Mouse (Mus musculus): ENCODE results near the gene Sptb.

Sptb gene

GRCm38 (mm10) chr12:76572261-76573251 lies 137.8 kb downstream of the Sptb start:
- DNase-seq (ENCODE audit: low spot score), result no peak

- DNase-seq (ENCODE audit: low spot score), result no peak
Measured at GRCm38 (mm10) chr12:76571266-76571665, 139.1 kb downstream of the Sptb start.

- no peak for DNase-seq (ENCODE audit: low spot score)
Measured at GRCm38 (mm10) chr12:76570221-76570940, 140.0 kb downstream of the Sptb start.

GRCm38 (mm10) chr12:76566284-76566683 lies 144.1 kb downstream of the Sptb start:
- DNase-seq (ENCODE audit: low spot score), result no peak

GRCm38 (mm10) chr12:76562196-76562595 lies 148.2 kb downstream of the Sptb start:
- no peak for DNase-seq (ENCODE audit: low spot score)

GRCm38 (mm10) chr12:76558206-76558605 lies 152.1 kb downstream of the Sptb start:
- no peak for DNase-seq (ENCODE audit: low spot score)

- DNase-seq (ENCODE audit: low spot score), result no peak
Measured at GRCm38 (mm10) chr12:76556745-76557389, 153.5 kb downstream of the Sptb start.

- no peak for DNase-seq (ENCODE audit: low spot score)
Measured at GRCm38 (mm10) chr12:76556187-76556586, 154.2 kb downstream of the Sptb start.

GRCm38 (mm10) chr12:76554871-76555386 lies 155.4 kb downstream of the Sptb start:
- DNase-seq (ENCODE audit: low spot score), result no peak

- no peak for DNase-seq (ENCODE audit: low spot score)
Measured at GRCm38 (mm10) chr12:76554392-76554791, 156.0 kb downstream of the Sptb start.

- no peak for DNase-seq (ENCODE audit: low spot score)
Measured at GRCm38 (mm10) chr12:76553917-76554316, 156.4 kb downstream of the Sptb start.

GRCm38 (mm10) chr12:76552958-76553357 lies 157.4 kb downstream of the Sptb start:
- DNase-seq (ENCODE audit: low spot score), result no peak

- DNase-seq (ENCODE audit: low spot score), result no peak
Measured at GRCm38 (mm10) chr12:76552321-76552720, 158.0 kb downstream of the Sptb start.

GRCm38 (mm10) chr12:76549203-76549602 lies 161.1 kb downstream of the Sptb start:
- DNase-seq (ENCODE audit: low spot score), result no peak

GRCm38 (mm10) chr12:76548082-76548423 lies 162.3 kb downstream of the Sptb start:
- no peak for DNase-seq (ENCODE audit: low spot score)

- DNase-seq (ENCODE audit: low spot score), result no peak
Measured at GRCm38 (mm10) chr12:76547409-76548081, 162.8 kb downstream of the Sptb start.

GRCm38 (mm10) chr12:76546383-76547276 lies 163.7 kb downstream of the Sptb start:
- DNase-seq (ENCODE audit: low spot score), result no peak

- DNase-seq (ENCODE audit: low spot score), result no peak
Measured at GRCm38 (mm10) chr12:76545786-76546370, 164.5 kb downstream of the Sptb start.

GRCm38 (mm10) chr12:76541879-76542278 lies 168.5 kb downstream of the Sptb start:
- DNase-seq (ENCODE audit: low spot score), result no peak

GRCm38 (mm10) chr12:76541475-76541874 lies 168.9 kb downstream of the Sptb start:
- no peak for DNase-seq (ENCODE audit: low spot score)
